Mouse (Mus musculus) ES-Bruce4 (cell line): ENCODE measurements around the gene Rac1. TPM values are rescaled to one million over a fixed set of nuclear protein-coding genes. Genes with fewer than 3 reads are reported as not detected.
"Not testable (repeated sequence)": the region's sequence is repeated elsewhere in the genome, so short reads cannot be mapped to it uniquely, and the experiment has no call there.

Experiments used
- H3K27ac ChIP-seq: 2 replicates; pipeline ENCODE4 v1.5.1; 2012; ENCODE audit warnings: low read length, inconsistent platforms; ENCODE audit not compliant: insufficient read depth
- H3K27me3 ChIP-seq: 2 replicates; pipeline ENCODE4 v1.6.1; 2012; ENCODE audit warnings: mild to moderate bottlenecking, low read length, inconsistent platforms; ENCODE audit not compliant: control insufficient read depth, poor library complexity, insufficient read depth, severe bottlenecking
- H3K36me3 ChIP-seq: 2 replicates; pipeline ENCODE4 v1.6.1; 2012; ENCODE audit warnings: inconsistent platforms, mild to moderate bottlenecking, low read length, moderate library complexity; ENCODE audit not compliant: control insufficient read depth, poor library complexity, insufficient read depth, severe bottlenecking
- H3K4me1 ChIP-seq: one replicate; pipeline ENCODE4 v1.8.1; 2011; ENCODE audit warnings: low read length; ENCODE audit not compliant: control insufficient read depth, insufficient read depth
- H3K4me3 ChIP-seq: 2 replicates; pipeline ENCODE4 v1.5.1; 2011; ENCODE audit warnings: low read depth, mild to moderate bottlenecking, low read length
- H3K9ac ChIP-seq: 2 replicates; pipeline ENCODE4 v1.6.1; 2012; ENCODE audit warnings: low read depth, mild to moderate bottlenecking, inconsistent platforms; ENCODE audit not compliant: poor library complexity, severe bottlenecking
- H3K9me3 ChIP-seq: replicated peaks from 2 replicates; pipeline ENCODE4 v1.6.1; 2012; ENCODE audit warnings: mild to moderate bottlenecking, low read length, inconsistent platforms; ENCODE audit not compliant: control insufficient read depth, poor library complexity, insufficient read depth, severe bottlenecking
- CTCF ChIP-seq: IDR thresholded peaks from one replicate; pipeline ENCODE4 v1.8.1; 2011; ENCODE audit warnings: low read depth, low read length
- EP300 ChIP-seq: IDR thresholded peaks from 2 replicates; pipeline ENCODE4 v1.6.1; 2011; ENCODE audit warnings: low read depth, low read length; ENCODE audit not compliant: insufficient read depth
- POLR2A ChIP-seq: IDR thresholded peaks from one replicate; pipeline ENCODE4 v1.8.1; 2011; ENCODE audit warnings: low read length; ENCODE audit not compliant: insufficient read depth
- polyA plus RNA-seq: library from polyadenylated mRNA; stranded (reverse); fragments of >200 nt; gene quantifications from 2 replicates; pipeline ENCODE4 v1.2.4, GENCODE M21; 2011; ENCODE audit warnings: low read depth; ENCODE audit not compliant: missing spikeins, insufficient read depth, insufficient read length

Rac1 gene
- polyA plus RNA-seq, 1 experiment, result 278 TPM

DNA sequence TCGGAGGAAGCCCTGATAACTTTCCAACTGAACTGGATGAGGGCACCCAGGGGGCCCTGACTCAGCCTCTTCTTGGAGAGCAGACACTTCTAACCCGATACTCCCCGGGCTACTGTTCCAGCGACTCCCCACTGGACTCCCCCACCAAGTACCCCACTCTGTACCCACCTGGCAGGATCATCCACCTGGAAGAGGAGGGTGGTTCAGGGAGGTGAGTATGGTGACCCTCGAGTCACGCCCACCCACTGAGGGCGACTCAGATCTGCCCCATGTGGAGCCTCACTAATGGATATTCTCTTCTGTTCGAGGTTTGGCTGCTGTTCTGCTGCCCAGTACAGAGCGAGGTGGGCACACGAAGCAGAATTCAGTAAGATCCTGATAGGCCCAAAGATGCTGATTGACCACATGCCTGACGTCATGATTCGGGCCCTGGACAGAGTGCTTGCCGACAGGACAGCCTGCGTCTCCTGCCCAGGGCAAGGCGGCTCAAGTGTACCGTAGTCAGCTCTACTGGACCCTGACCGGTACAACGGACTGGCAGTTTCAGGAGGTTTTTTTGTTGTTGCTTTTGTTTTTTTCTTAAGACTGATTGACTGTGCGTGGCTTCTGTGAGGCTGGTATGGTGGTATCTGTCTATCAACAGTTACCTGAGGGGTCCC lies 24.8 kb downstream of the Rac1 start:
- H3K4me1 ChIP-seq, result no peaks in the 10 kb centered on the region
- 0 out of 2 replicates have a peak, but pooled peaks cover 6% of the 10 kb centered on the region for H3K36me3 ChIP-seq
- H3K4me3 ChIP-seq, result no peak overlapping the region
- H3K9me3 ChIP-seq, result no peaks in the 10 kb centered on the region
- no peak overlapping the region for H3K27ac ChIP-seq
- TF ChIP-seq POLR2A (no peak), CTCF (no peak), EP300 (no peak)
- H3K27me3 ChIP-seq, result no peaks in the 10 kb centered on the region
- H3K9ac ChIP-seq, result no peak overlapping the region

DNA sequence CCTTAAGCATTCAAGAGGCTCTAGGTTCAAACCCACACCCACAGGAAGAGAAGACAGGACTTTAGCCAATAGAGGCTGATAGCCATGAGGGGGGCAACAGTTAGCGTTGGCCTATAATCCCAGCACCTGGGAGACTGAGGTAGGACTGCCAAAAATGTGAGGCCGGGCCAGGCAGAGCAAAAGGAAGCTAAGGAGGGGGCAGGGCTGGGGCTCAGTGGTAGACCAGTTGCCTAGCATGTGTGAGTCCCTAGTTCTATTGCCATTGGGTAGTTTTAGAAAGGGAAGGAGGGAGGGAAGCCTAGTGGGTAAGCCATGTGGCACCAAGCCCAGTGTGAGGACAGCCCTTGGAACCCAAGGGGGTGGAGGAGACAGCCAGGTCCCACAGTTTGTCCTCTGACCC lies 26.2 kb downstream of the Rac1 start:
- TF ChIP-seq EP300 (no peak), POLR2A (no peak), CTCF (no peak)
- Histone ChIP-seq H3K9me3 (no peaks in the 10 kb centered on the region), H3K36me3 (no peaks in the 10 kb centered on the region), H3K4me1 (no peaks in the 10 kb centered on the region), H3K27me3 (no peaks in the 10 kb centered on the region), H3K9ac (no peak overlapping the region), H3K4me3 (no peak overlapping the region), H3K27ac (no peak overlapping the region)

GRCm38 (mm10) chr5:143501140-143501539 lies 26.7 kb downstream of the Rac1 start:
- no peaks in the 10 kb centered on the region for H3K27me3 ChIP-seq
- TF ChIP-seq POLR2A (no peak), CTCF (no peak), EP300 (no peak)
- H3K36me3 ChIP-seq, result no peaks in the 10 kb centered on the region
- no peaks in the 10 kb centered on the region for H3K4me1 ChIP-seq
- no peak overlapping the region for H3K9ac ChIP-seq
- H3K27ac ChIP-seq, result no peak overlapping the region
- H3K9me3 ChIP-seq, result no peaks in the 10 kb centered on the region
- H3K4me3 ChIP-seq, result no peak overlapping the region

- H3K4me3 ChIP-seq, H3K36me3 ChIP-seq: not testable (repeated sequence)
These were observed 27.1 kb downstream of the Rac1 start for GRCm38 (mm10) chr5:143500711-143501110.

GRCm38 (mm10) chr5:143499686-143500085 lies 28.1 kb downstream of the Rac1 start:
- no peaks in the 10 kb centered on the region for H3K9me3 ChIP-seq
- no peaks in the 10 kb centered on the region for H3K4me1 ChIP-seq
- no peaks in the 10 kb centered on the region for H3K36me3 ChIP-seq
- no peak for TF ChIP-seq CTCF
- no peak for TF ChIP-seq EP300
- no peak for TF ChIP-seq POLR2A
- no peak overlapping the region for H3K9ac ChIP-seq
- H3K4me3 ChIP-seq, result no peak overlapping the region
- no peak overlapping the region for H3K27ac ChIP-seq
- no peaks in the 10 kb centered on the region for H3K27me3 ChIP-seq

More at GRCm38 (mm10) chr5:143500711-143501110, 27.1 kb downstream of the Rac1 start:
- not testable (repeated sequence) for H3K9ac ChIP-seq, H3K27ac ChIP-seq, H3K9me3 ChIP-seq, H3K27me3 ChIP-seq, H3K4me1 ChIP-seq

DNA sequence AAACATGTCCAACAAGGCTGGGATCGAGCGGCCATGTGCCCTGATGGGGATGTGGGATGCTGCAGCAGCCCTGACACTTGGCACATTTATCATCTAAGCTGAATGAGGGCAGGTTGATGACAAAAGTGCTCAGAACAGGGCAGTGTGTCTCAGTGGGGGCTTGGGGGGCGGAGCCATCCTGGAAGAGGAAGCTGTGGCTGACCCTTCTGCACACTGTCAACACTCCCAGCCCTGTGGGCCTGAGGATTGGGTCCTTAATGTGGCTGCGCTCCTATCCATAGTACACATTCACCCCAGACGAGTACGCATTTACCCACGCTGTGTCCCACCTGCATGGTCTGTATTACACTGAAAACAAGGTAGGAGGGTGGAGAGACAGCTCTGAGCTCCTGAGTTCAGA lies 28.6 kb downstream of the Rac1 start:
- Histone ChIP-seq H3K9ac (no peak overlapping the region), H3K4me1 (no peaks in the 10 kb centered on the region), H3K9me3 (no peaks in the 10 kb centered on the region), H3K27ac (no peak overlapping the region), H3K36me3 (no peaks in the 10 kb centered on the region), H3K4me3 (no peak overlapping the region), H3K27me3 (no peaks in the 10 kb centered on the region)
- TF ChIP-seq CTCF (no peak), EP300 (no peak), POLR2A (no peak)
